Mouse (Mus musculus) hematopoietic stem cell, adult 5-6 weeks (primary cell): ENCODE results near the gene Gm29735. TPM values are rescaled to one million over a fixed set of nuclear protein-coding genes. Genes with fewer than 3 reads are reported as not detected.
"Not testable (repeated sequence)": the region's sequence is repeated elsewhere in the genome, so short reads cannot be mapped to it uniquely, and the experiment has no call there.

Experiments
- ATAC-seq, 2 experiments: fragments of 125-278 bp in 1 of 2; replicated peaks in 1 of 2; 2 replicates each; pipeline ENCODE4 v1.8.0; 2016 to 2017; ENCODE audit warnings: inconsistent platforms in 2 of 2, mild to moderate bottlenecking in 2 of 2, moderate number of reproducible peaks in 2 of 2, low read depth in 1 of 2, moderate TSS enrichment in 1 of 2; ENCODE audit not compliant: low FRiP score in 2 of 2, poor library complexity in 2 of 2, severe bottlenecking in 2 of 2, insufficient read depth in 1 of 2, low TSS enrichment in 1 of 2
- total RNA-seq: library from RNA; stranded (forward); fragments of 172-1452, 232-1000 nt; gene quantifications from 2 replicates; pipeline ENCODE4 v1.2.3, GENCODE M21; 2017

Gene Gm29735
- total RNA-seq, 1 experiment from 2014 or later, result not detected

- no peak for ATAC-seq
Measured at GRCm38 (mm10) chr7:142140696-142141095, 16.2 kb downstream of the Gm29735 start.

GRCm38 (mm10) chr7:142135934-142136333 is 21.0 kb downstream of the Gm29735 start, which contains the start of gene Gm39115:
Gm39115 (minus strand) TSS chr7:142136034.
- not testable (repeated sequence) for ATAC-seq

GRCm38 (mm10) chr7:142134206-142134995 is 22.5 kb downstream of the Gm29735 start:
- no peak for ATAC-seq

GRCm38 (mm10) chr7:142128843-142129242 is 28.1 kb downstream of the Gm29735 start:
- no peak for ATAC-seq

- not testable (repeated sequence) for ATAC-seq
Measured at GRCm38 (mm10) chr7:142120629-142121028, 36.3 kb downstream of the Gm29735 start, which contains the start of gene Gm45618. Gm45618 (minus strand) TSS chr7:142120729.

GRCm38 (mm10) chr7:142119632-142120031 is 37.3 kb downstream of the Gm29735 start:
- ATAC-seq, result no peak

Other genes starting within 250 kb of the Gm29735 start
- gene Tollip, start 238.6 kb downstream of the Gm29735 start, total RNA-seq, result 30.4 and 30.8 TPM in 2 replicates
- gene Brsk2, start 207.4 kb downstream of the Gm29735 start, total RNA-seq, result not detected in 2 replicates
- gene Mob2, start 96.0 kb downstream of the Gm29735 start, total RNA-seq, result 53.6 and 72.9 TPM in 2 replicates
- gene Dusp8, start 61.3 kb downstream of the Gm29735 start, total RNA-seq, result 0.15 TPM in 1 of 2 replicates, not detected in the other
- gene Gm45618, start 36.4 kb downstream of the Gm29735 start, total RNA-seq, result not detected in 2 replicates
- not detected in 2 replicates for gene Gm39115, start 21.1 kb downstream of the Gm29735 start, total RNA-seq
- not detected in 2 replicates for gene Gm45337, start 12.5 kb downstream of the Gm29735 start, total RNA-seq
- gene Gm4553, start 8.6 kb upstream of the Gm29735 start, total RNA-seq, result not detected in 2 replicates
- gene Krtap5-2, start 18.9 kb upstream of the Gm29735 start, total RNA-seq, result not detected in 2 replicates
- not detected in 2 replicates for gene Gm10153, start 33.3 kb upstream of the Gm29735 start, total RNA-seq
- not detected in 2 replicates for gene Krtap5-3, start 44.3 kb upstream of the Gm29735 start, total RNA-seq
- not detected in 2 replicates for gene Gm7579, start 54.7 kb upstream of the Gm29735 start, total RNA-seq
- gene Krtap5-5, start 72.9 kb upstream of the Gm29735 start, total RNA-seq, result not detected in 2 replicates
- not detected in 2 replicates for gene Gm40460, start 84.0 kb upstream of the Gm29735 start, total RNA-seq
- not detected in 2 replicates for gene Gm2431, start 101.2 kb upstream of the Gm29735 start, total RNA-seq
- gene Gm4559, start 117.2 kb upstream of the Gm29735 start, total RNA-seq, result not detected in 2 replicates
- not detected in 2 replicates for gene Krtap5-1, start 140.0 kb upstream of the Gm29735 start, total RNA-seq
- gene Krtap5-4, start 146.4 kb upstream of the Gm29735 start, total RNA-seq, result not detected in 2 replicates
- not detected in 2 replicates for gene Ifitm10, start 216.6 kb upstream of the Gm29735 start, total RNA-seq
- 18.0 and 43.2 TPM in 2 replicates for gene Gm49369, start 225.6 kb upstream of the Gm29735 start, total RNA-seq
- 123 and 168 TPM in 2 replicates for gene Ctsd, start 230.9 kb upstream of the Gm29735 start, total RNA-seq